Mouse (Mus musculus) thymus, adult 2 months (tissue): ENCODE measurements around the gene Cdkl5.

Experiments
- CTCF ChIP-seq: fragments of 200-500 bp; IDR thresholded peaks from 2 replicates; pipeline ENCODE4 v1.5.1; 2012; ENCODE audit warnings: mild to moderate bottlenecking, control low read depth, low read length, moderate library complexity, borderline replicate concordance; ENCODE audit not compliant: control insufficient read depth, poor library complexity, insufficient read depth; ENCODE audit errors: extremely low read depth
- POLR2A ChIP-seq: fragments of 200-500 bp; IDR thresholded peaks from 2 replicates; pipeline ENCODE4 v1.6.1; 2012; ENCODE audit warnings: mild to moderate bottlenecking, low read length, control low read depth, moderate library complexity; ENCODE audit not compliant: control insufficient read depth, poor library complexity, insufficient read depth; ENCODE audit errors: extremely low read depth

DNA sequence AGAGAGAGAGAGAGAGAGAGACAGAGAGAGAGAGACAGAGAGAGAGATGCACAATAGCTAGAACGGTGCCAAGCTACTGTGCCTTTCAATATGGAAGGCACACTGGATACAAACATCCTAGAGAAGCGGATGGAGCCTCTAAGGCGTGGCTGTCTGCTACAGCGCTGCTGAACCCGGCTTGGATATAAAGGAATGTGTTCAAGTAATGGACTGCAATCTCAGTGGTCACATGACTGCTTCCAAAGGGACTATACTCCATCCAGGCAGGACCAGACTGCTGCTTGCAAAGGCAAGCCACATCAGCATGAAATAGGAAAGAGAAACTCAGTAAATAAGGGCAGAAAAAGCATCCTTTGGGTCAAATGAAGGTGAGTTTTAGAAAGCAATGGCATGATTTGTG lies 258.9 kb downstream of the Cdkl5 start, which contains the start of gene Ppef1:
- TF ChIP-seq POLR2A (no peak), CTCF (no peak)
